22 mouse cellular contexts compared by ENCODE assay signal in genomic region chr17:26749975-26750374, GRCm38 (mm10).
"Had no signal": no experiment of that assay in that cellular context is flagged by ENCODE, and none has a peak within 500 bp of the region (broad histone marks: within the 10 kb centered on the region; RNA-seq: fewer than 3 reads in every experiment).

No protein-coding gene starts in this region.

- ATAC-seq: liver, postnatal 0 days; midbrain, embryonic 13.5 days; midbrain, embryonic 16.5 days had no signal

- H3K4me3 ChIP-seq: kidney, embryonic 15.5 days; left cerebral cortex, adult 2 months; limb, embryonic 12.5 days; limb, embryonic 15.5 days; megakaryocyte, embryonic 14.5 days; midbrain, embryonic 10.5 days; midbrain, embryonic 13.5 days; stomach, embryonic 15.5 days had no signal

- H3K36me3 ChIP-seq: kidney, embryonic 15.5 days; limb, embryonic 12.5 days; limb, embryonic 15.5 days; midbrain, embryonic 10.5 days; stomach, embryonic 15.5 days had no signal

- H3K27ac ChIP-seq: kidney, embryonic 15.5 days; left cerebral cortex, adult 2 months; limb, embryonic 12.5 days; limb, embryonic 15.5 days; liver, embryonic 14.5 days; midbrain, embryonic 10.5 days; midbrain, embryonic 13.5 days; stomach, embryonic 15.5 days had no signal

- H3K9me3 ChIP-seq: kidney, embryonic 15.5 days; limb, embryonic 12.5 days; limb, embryonic 15.5 days; megakaryocyte, embryonic 14.5 days; midbrain, embryonic 10.5 days; midbrain, embryonic 13.5 days; stomach, embryonic 15.5 days had no signal

- H3K9ac ChIP-seq: kidney, embryonic 15.5 days; limb, embryonic 12.5 days; limb, embryonic 15.5 days; liver, embryonic 14.5 days; liver, postnatal 0 days; lung, embryonic 14.5 days; midbrain, embryonic 13.5 days; stomach, embryonic 15.5 days had no signal

- DNase-seq: kidney, adult 11 months; kidney, adult 8-10 months; kidney, postnatal 10 days; kidney, postnatal 36 days; layer of hippocampus, postnatal 36 days; liver, postnatal 0 days; lung, embryonic 14.5 days; lung, postnatal 10 days; lung, postnatal 4 days; thymus, adult 18-20 months; thymus, postnatal 4 days had no signal

- H3K4me1 ChIP-seq: kidney, embryonic 15.5 days; limb, embryonic 12.5 days; limb, embryonic 15.5 days; midbrain, embryonic 10.5 days; midbrain, embryonic 13.5 days; stomach, embryonic 15.5 days had no signal

- H3K27me3 ChIP-seq: kidney, embryonic 15.5 days; limb, embryonic 12.5 days; limb, embryonic 15.5 days; megakaryocyte, embryonic 14.5 days; midbrain, embryonic 13.5 days; stomach, embryonic 15.5 days had no signal

- H3K4me2 ChIP-seq: kidney, embryonic 15.5 days; limb, embryonic 12.5 days; limb, embryonic 15.5 days; liver, embryonic 11.5 days; lung, embryonic 14.5 days; midbrain, embryonic 13.5 days; stomach, embryonic 15.5 days had no signal
